Mouse (Mus musculus): ENCODE data around the gene Polr3e.
"Not testable (repeated sequence)": the region's sequence is repeated elsewhere in the genome, so short reads cannot be mapped to it uniquely, and the experiment has no call there.

Polr3e gene

DNA sequence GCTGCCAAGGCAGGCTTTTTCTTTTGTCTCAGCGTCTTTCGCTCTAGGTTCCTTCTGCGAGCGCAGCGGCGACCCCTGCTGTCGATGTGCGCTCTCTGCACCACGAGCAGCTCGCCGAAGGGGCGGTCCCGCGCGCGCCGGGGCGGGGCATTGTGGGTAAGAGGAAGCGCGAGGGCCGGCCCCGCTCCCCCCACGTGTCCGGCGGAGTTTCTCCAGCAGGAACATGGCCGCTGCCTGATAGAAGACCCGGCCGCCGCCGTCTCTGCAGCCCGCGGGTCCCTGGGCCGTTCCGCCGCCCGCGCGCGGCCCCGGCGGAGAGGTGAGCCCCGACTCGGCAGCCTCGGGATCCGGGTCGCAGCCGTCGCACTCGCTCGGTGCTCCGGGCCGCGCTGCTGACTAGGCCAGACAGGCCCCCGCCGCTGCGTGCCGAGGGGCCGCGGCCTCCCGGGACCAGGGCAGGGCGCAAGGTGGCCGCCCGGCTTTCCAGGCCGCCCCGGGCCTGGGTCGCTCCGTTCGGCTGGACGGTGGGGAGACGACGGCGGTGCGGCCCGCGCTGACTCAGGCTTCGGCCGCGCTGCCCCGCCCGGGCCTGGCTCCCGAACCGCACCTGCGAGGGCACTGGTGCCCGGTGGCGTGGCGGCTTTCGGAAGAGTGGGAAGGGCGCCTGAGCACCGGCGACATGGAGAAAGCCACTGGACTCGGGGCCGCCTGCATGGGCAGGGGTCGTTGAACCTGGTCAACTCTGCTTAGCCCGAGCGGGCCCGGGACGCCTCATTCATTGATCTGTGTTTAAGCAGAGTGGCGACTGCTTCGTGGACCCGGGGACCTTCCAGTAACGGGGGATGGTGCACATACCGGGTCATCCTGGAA is at the start of gene Polr3e:
Gene Polr3e (plus strand): TSS at position 153 of the 870 bp plus-strand sequence.
- peak; percentile 99 for DNase-seq (ENCODE audit: low spot score)

DNA sequence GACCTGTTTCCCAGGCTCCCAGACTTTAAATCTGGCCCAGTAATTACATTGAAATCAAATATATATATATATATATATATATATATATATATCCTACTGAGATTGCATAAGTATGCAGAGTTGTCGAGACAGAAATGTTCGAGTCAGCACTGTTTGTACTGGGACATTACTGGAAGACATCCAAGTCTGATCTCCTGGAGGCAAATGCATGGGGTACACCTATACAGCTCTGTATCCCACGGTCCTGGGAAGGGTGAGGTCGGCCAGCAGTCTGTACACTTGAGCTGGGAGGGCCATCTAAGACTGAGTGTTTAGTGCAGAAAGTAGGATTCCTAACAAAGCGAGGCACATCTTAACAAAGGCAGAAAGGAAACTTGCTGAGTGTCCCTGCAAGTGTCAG is 47.7 kb upstream of the Polr3e start:
- no peak for DNase-seq (ENCODE audit: low spot score)

DNA sequence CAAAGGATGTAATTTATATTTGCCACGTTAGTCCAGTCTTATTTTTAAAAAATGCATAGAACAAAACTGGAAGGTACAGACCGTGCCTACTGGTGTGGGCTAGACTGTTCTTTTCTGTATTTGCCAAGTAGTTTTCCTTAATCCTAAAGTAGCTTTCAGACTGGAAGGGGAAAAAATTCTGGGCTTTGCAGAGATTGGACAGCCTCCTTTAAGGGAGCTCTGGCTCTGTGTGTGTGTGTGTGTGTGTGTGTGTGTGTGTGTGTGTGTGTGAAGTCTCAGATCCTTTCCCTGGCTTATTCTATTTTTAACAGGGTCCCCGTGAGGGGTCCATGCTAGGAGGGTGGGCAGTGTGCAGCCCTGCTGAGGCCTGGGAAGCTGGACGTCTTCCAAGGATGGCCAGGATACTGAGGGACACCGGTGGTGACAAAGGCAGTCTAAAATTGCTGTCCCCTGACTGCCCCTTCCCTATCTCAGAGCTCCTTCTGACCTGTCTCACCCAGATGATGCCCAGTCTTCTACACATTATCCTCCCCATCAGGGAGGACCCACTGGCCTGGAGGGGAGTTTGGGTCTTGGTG is 47.0 kb upstream of the Polr3e start:
- DNase-seq (ENCODE audit: low spot score): no peak

DNA sequence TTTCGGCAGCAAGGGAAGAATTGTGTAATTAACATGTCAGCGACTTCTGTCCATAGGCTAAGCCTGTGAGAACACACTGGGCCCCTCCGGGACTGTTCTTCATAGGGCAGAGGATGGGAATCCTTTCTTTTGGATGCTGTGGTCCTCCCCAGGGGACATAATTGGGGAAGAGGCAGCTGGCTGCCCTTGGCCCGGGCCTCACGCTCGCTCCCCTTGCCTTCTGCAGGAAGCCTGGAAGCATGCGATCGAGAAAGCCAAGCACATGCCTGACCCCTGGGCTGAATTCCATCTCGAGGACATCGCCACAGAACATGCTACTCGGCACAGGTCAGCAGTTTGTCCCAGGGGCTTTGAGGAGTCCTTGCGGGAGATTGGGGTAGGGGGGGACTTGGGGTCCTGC is 44.5 kb upstream of the Polr3e start:
- DNase-seq (ENCODE audit: low spot score): no peak

DNA sequence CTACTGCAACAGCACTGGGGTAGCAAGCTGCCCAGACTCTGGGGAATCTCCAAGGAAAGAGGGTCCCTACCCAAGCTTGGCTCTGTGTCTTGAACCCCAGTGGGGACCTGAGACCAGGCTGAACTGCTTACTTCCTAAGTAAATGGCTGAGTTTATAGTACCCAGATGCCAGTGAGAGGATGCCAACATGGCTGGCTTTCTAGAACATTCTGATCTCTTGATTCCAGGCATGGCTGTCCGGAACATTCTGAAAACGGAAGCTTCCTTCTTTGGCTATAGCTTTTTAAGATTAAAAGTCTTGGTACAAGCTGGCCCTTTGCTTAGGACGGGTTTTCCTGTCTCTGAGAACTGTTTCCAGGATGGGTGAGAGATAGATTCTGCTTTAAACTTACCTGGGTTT is 43.5 kb upstream of the Polr3e start:
- DNase-seq (ENCODE audit: low spot score): no peak

DNA sequence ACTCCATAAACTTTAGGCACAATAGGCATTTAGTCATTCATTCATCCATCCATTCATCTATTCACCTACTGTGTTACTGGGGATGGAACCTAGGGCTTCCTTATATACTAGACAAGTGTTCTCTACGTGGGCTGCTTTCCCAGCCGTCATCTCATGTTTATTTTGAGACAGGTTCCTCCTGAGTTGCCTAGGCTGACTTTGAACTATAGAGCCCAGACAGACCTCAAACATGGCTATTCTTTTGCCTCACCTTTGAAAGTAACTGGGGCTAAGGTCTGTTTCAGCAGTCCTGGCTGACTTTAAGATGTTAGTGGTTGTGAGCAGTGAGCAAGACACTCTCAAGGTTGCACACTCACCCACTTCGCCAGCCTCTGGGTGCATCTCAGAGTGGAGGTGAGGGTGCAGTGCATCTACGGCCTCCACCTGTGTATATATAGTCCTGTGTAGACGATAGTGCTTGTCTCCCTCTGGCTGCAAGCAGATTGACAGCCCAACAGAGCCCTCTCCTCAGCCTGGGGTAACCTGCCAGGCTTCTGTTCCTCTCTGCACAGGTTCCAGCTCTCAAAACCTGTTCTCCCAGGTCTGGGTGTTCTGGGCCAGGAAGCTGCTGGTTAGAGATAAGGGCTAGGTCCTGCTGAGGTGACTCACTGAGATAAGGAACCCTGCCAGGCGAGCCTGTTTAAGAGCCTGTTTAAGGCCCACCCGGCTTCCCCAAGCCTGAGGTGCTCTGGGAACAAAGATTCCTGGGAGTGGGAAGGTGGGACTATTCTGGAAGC is 42.6 kb upstream of the Polr3e start:
- DNase-seq (ENCODE audit: low spot score): peak; percentile 38

DNA sequence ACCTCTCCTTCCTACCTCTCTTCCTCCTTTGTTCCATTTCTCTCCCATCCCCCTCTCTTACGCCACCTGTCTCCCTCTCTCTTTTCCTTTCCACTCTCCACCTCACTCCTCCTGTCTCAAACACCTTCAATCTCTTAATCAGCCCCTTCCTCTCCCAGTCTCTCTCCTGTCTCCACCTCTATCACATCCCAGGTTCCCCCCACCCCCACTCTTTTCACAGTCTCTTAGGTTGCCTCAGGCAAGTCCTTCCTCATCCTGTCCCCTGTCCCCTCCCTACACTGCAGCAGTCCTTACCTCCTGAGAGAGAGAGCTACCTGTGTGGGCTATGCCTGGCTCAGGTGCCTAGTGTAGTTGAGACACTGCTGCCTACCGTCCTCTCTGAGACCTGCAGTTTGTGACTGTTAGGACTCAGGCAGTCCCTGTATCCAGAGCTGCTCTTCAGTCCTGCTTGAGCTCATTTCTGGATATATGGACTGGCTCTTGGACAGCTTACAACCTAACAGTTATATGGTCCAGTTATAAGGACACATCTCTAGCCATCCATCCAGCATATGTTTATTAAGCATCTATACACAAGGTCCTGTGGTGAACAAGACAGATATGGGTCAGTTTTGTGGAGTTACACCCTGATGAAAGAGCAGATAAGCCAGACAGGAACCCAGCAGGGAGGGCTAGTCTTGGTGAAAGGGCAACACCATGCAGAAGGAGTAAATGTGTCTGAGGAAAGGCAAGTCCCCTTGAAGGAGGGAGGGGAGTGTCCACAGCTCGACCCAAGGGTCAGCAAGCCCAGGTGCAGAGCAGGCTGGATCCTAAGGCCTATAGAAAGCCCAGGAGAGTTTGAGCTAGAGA is 41.8 kb upstream of the Polr3e start:
- DNase-seq (ENCODE audit: low spot score): no peak

DNA sequence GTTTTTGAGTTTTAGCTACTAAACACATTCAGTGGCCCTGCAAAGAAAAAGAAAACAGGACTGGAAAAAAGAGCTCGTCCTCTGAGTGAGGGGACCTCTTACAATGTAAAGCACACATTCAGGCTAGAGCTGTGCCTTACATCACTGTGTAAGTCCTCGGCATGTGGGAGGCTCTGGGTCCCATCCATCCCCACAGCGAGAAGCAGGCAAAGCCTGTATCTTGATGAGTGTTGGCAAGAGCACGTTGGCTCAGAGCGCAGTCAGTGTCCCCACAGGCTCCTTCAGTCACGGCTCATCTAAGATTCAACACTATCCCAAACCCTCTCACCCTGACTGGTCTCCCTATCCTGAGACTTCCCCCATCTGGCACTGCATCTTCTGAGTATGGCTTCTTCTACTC is 39.3 kb upstream of the Polr3e start:
- DNase-seq (ENCODE audit: low spot score): no peak

DNA sequence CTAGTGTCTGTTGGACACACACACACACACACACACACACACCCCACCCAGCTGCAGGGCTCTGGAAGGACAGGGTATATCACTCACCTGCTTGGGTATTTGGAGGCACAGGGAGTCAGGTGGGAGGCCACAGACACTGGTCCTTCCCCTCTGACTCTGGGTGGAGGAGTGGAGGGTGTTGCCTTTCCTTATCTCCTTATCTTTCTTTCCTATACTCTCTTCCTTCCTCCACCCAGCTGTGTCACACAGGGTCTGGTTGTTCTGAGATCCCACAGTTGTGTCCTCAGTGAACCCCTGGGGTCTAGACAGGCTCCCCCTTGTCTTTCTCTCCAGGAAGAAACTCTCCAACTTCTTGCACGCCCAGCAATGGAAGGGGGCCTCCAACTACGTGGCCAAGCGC is 37.6 kb upstream of the Polr3e start:
- no peak for DNase-seq (ENCODE audit: low spot score)

DNA sequence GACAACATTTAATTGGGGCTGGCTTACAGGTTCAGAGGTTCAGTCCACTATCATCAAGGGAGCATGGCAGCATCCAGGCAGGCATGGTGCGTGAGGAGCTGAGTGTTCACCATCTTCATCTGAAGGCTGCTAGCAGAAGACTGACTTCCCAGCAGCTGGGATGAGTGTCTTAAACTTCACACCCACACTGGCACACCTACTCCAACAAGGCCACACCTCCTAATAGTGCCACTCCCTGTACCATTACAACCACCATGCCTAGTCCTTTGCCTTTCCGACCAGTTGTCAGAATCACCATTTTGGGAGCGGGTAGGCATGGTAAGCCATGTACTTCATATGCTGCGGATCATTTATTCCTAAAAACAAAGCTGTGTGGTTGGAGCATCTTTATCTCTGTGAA is 36.8 kb upstream of the Polr3e start:
- no peak for DNase-seq (ENCODE audit: low spot score)

DNA sequence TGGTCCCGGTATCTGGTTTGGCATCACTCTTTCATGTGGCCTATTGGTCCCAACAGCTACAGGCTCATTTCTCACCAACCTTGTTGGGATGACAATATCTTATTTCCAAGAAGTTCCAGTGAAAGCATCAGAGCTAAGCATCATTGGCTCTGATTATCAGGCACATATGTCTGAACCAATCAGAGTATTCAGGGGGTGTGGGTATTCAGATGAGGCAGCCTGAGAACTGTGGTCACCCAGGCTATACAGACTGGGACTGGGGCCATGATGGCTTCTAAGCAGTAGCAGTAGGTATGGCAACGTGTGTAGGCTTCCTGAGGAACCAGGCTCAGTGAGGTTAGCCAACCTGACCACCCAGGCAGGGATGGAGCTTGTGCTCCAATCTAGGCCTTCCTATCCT is 36.1 kb upstream of the Polr3e start:
- DNase-seq (ENCODE audit: low spot score): no peak

DNA sequence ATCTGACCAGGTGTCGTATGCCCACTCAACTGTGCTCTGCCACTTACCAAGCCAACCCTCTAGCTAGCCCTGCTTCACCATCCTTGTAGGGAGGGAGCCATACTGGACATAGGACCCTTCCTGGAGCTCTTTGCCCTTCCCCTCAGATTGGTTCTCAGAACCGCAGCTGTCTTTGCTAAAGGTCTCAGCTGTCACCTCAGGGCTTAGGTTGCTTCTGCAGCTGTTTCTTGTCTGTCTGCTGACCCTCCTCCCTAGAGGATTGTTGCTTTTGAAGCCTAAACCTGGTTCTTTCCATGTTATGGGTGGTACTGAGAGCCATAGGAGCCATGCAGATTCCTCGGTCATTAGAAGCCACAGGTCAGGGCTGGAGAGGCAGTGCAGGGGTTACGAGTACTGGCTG is 34.9 kb upstream of the Polr3e start:
- DNase-seq (ENCODE audit: low spot score): no peak

DNA sequence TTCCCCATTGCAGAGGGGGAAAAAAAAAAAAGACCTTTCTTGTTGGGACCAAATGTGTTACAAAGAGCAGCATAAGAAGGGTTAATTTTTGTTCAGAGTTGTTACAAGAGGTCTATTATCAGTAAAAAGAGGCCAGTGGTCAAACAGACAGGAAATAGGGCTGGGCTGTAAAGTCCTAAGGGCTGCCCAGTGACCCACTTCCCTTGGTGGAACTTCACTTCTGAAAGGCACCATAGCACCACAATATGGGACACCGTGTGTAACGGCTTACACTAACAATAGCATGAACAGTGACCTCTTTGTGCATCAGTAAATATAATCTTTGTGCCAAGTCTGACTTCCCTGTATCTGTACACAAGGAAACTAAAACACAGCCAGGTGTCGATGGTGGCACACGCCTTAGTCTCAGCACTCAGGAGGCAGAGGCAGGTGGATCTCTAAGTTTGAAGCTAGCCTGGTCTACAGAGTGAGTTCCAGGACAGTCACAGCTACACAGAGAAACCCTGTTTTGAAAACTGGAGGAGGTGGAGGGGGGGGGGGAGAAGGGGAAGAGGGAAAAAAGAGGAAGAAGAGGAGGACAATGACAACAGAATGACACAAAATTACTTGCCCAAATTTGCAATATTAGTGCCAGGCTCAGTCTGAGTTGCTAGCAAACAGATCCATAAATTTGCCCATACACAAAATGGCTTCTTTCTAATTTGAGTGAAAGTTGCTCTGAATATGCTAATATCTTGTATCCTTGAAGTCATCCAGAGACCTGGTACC is 33.8 kb upstream of the Polr3e start:
- DNase-seq (ENCODE audit: low spot score): no peak

DNA sequence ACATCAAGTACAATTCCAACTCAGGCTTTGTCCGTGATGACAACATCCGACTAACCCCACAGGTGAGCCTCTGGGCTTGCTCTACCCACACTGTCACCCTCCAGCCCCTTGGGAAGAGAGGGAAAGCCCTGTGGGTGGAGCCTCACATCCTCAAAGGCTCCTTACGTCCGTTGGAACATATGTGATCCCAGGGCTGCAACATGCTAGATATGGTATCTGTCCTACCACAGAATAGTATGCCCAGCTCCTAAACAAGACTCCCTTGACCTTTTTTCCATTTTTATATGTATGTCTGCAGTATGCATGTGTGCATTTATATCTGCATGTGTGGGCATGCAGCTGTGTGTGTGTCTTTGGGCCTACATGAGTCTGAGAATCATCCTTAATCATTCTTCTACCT is 32.8 kb upstream of the Polr3e start:
- DNase-seq (ENCODE audit: low spot score): no peak

DNA sequence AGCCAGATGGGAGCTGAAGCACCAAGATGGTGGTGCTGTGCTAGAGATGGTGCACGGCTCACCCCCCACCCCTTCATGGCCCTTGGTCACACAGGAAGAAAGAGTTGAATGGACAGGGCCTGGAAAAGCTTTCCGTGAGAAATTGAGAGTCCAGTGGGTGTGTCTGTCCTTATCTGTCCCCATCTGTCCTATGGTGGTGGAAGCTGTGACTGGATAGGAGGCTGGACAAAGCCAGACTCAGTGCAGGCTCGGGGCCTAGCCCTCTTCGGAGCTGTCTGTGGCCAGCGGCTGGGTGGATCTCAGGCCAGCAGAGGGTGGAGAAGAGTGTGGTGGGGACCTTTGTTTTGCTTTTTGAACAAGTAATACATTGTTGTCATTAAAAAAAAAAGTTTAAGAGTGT is 24.4 kb upstream of the Polr3e start:
- no peak for DNase-seq (ENCODE audit: low spot score)

DNA sequence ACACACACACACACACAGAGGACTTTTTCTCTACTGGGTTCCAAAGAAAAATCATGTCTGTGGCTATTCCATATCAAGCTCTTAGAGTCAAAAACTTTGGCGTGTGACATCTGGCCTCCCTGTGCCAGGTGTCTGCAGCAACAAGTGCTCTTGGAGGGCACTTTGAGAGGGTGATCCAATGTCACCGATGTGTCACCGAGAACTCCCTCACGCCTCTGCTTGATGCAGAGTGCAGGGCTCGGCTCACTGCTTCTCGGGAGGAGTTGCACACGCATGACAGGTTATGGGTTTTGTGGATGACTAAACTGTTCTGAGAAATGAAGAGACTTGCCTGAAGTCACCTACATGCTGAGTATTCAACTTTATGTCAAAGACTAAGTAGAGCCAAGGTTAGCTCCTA is 20.5 kb upstream of the Polr3e start:
- DNase-seq (ENCODE audit: low spot score): no peak

DNA sequence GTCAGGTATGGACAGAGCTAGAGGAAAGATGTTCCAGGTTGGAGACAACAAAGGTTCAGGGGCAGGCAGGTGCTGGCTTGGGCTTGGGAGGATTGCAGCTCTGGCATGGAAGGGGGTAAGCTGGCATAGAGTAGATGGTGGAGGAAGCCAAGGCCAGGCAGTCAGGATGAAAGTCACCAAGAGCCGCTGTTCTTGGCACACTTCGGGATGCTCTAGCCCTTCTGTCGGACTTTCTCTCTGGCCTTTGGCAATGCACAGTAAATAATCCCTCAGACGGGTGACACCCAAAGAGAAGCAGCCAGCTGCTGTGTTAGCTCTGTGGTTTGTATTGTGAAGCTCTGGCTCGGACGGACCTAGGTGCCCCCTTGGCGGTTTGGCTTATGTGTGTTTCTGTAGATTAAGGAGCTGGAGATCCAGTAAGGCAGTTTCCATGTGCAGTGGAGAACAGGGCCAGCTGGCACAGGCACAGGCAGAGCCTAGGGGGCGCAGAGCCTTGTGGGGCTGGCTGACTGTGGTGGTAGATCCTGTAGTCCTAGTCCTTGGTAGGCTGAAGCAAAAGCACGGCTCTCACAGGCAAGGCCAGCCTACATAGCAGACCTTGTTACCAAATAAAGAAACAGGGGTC is 19.7 kb upstream of the Polr3e start:
- DNase-seq (ENCODE audit: low spot score): no peak

DNA sequence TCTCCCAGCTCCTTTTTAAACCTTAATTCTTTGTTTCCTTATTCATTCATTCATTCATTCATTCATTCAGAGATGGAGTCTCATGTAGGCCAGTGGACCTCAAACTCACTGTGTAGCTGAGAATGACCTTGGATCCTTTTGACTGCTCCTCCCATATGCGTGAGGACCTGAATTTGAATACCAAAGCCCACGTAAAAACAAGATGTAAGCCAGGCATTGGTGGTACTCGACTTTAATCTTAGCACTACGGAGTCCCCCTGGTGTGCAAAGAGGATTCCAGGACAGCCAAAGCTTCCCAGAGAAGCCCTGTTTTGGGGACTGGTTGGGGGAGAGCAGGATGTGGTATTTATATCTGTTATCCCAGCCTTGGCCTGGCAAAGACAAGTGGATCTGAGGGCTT is 17.4 kb upstream of the Polr3e start:
- DNase-seq (ENCODE audit: low spot score): no peak

DNA sequence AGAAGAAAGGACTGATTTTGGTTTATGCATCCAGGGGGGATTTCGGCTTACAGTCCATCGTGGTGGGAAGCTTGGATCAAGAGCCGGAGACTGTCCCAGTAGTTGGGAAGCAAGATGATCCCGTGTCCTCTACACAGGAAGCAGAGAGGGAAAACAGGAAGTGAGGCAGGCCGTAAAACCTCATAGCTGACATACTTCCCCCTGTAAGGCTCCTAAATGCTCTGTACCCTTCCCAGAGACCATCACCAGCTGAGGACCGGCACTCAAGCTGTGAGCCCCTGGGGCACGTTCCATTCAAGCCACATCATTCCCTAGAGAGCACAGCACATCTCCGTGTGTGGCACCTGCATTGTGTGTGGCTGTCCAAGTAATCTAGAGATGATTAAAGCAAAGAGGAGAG is 15.8 kb upstream of the Polr3e start:
- no peak for DNase-seq (ENCODE audit: low spot score)

DNA sequence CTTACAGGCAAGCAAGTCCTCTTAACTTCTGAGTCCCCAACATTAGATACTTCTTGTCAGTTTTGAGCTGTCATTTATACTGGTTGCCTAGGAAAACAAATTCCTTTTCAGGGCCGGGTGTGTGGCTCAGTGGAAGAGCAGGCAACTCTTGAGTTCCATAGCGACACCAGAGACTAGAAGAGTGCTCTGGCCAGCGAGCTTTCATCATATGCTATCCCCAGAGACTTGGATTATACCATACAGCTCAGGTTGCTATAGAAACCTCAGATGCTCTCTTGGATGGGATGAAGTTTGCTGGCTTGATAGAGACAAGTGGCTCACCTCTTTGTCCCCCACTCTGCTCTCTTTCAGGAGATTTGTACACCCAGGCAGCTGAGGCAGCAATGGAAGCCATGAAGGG is 14.6 kb upstream of the Polr3e start:
- no peak for DNase-seq (ENCODE audit: low spot score)

DNA sequence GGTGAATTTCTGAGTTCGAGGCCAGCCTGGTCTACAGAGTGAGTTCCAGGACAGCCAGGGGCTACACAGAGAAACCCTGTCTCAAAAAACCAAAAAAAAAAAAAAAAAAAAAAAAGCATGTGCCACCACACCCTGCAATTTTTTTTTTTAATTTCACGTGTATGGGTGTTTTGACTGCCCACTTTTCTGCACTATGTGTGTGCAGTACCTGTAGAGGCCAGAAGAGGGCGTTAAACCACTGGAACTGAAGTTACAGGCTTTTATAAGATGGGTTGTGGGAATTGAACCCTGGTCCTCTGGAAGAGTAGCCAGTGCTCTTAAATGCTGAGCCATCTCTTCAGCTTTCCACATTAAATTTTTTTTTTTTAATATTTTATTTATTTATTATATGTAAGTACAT is 7.4 kb upstream of the Polr3e start:
- not testable (repeated sequence) for DNase-seq (ENCODE audit: low spot score)

Data from lung, postnatal 25 days (tissue).